Mouse (Mus musculus) embryonic facial prominence, embryonic 11.5 days (tissue): Measurements from ENCODE around the gene Tbx6. TPM values are rescaled to one million over a fixed set of nuclear protein-coding genes. Genes with fewer than 3 reads are reported as not detected.
A peak's percentile ranks its signal among the peaks of the same experiment; 100 is the strongest.

Experiments
- ATAC-seq: fragments of 200-750 bp; cut with Nextera tagmentation; replicated peaks from 2 replicates; pipeline ENCODE4 v1.8.0; 2017; ENCODE audit warnings: low read depth; ENCODE audit not compliant: insufficient number of reproducible peaks, low FRiP score, low TSS enrichment
- DNase-seq: peaks from one replicate; pipeline ENCODE4 v3.0.0-alpha.2; 2015; ENCODE audit warnings: low spot score
- H3K27ac ChIP-seq: fragments of 300-500 bp; sonication (generic); replicated peaks from 2 replicates; pipeline ENCODE4 v1.5.1; 2014; ENCODE audit warnings: mild to moderate bottlenecking, low read depth, low read length, control low read depth
- H3K27me3 ChIP-seq: fragments of 300-500 bp; sonication (generic); 2 replicates; pipeline ENCODE4 v1.6.1; 2014; ENCODE audit warnings: mild to moderate bottlenecking, low read length, moderate library complexity, mixed read lengths; ENCODE audit not compliant: control insufficient read depth, insufficient read depth
- H3K36me3 ChIP-seq: fragments of 300-500 bp; sonication (generic); replicated peaks from 2 replicates; pipeline ENCODE4 v1.6.1; 2014; ENCODE audit warnings: low read depth, mild to moderate bottlenecking, low read length, moderate library complexity, mixed read lengths; ENCODE audit not compliant: control insufficient read depth, insufficient read depth
- H3K4me1 ChIP-seq: fragments of 300-500 bp; sonication (generic); 2 replicates; pipeline ENCODE4 v1.6.1; 2014; ENCODE audit warnings: low read length, mixed read lengths; ENCODE audit not compliant: control insufficient read depth, insufficient read depth
- H3K4me2 ChIP-seq: fragments of 300-500 bp; sonication (generic); 2 replicates; pipeline ENCODE4 v1.6.1; 2014; ENCODE audit warnings: low read depth, mild to moderate bottlenecking, control low read depth, low read length, moderate library complexity
- H3K4me3 ChIP-seq: fragments of 300-500 bp; sonication (generic); 2 replicates; pipeline ENCODE4 v1.5.1; 2014; ENCODE audit warnings: low read depth, low read length, control low read depth
- H3K9ac ChIP-seq: fragments of 300-500 bp; sonication (generic); replicated peaks from 2 replicates; pipeline ENCODE4 v1.6.1; 2014; ENCODE audit warnings: mild to moderate bottlenecking, control low read depth, low read length
- H3K9me3 ChIP-seq: fragments of 300-500 bp; sonication (generic); replicated peaks from 2 replicates; pipeline ENCODE4 v1.6.1; 2016; ENCODE audit warnings: mild to moderate bottlenecking, low read length, inconsistent platforms, mixed read lengths; ENCODE audit not compliant: control insufficient read depth
- WGBS: fragments of 180-500 bp; shearing (Covaris S2); extraction: QIAGEN DNeasy Blood & Tissue Kit; methylation state at CpG from one replicate; pipeline ENCODE4 v1.1.7; 2014; 5-methylcytosine and 5-hydroxymethylcytosine counted together
- polyA plus RNA-seq: library from polyadenylated mRNA; unstranded; fragments of >200 nt; fragmentation: Nextera tagmentation; extraction: Ambion mirVana; gene quantifications from 2 replicates; pipeline ENCODE4 v1.2.1, GENCODE M21; 2014

Gene Tbx6
- polyA plus RNA-seq, 1 experiment from 2014 or later = 0.27 TPM

- H3K27ac ChIP-seq = no peak overlapping the region
- no peak overlapping the region for H3K4me3 ChIP-seq
- no peak overlapping the region for H3K9ac ChIP-seq
- H3K27me3 ChIP-seq = no peaks in the 10 kb centered on the region
- H3K36me3 ChIP-seq = no peaks in the 10 kb centered on the region
- DNase-seq (no peak), ATAC-seq (no peak)
- H3K9me3 ChIP-seq = no peaks in the 10 kb centered on the region
- 72% methylated on average over 8 of the region's 8 CpGs for WGBS
- no peaks in the 10 kb centered on the region for H3K4me1 ChIP-seq
- H3K4me2 ChIP-seq = no peak overlapping the region
These were observed 34.5 kb downstream of the Tbx6 start for GRCm38 (mm10) chr7:126815726-126816222.

GRCm38 (mm10) chr7:126816494-126816893, 35.2 kb downstream of the Tbx6 start:
- H3K27ac ChIP-seq = no peak overlapping the region
- H3K4me1 ChIP-seq = no peaks in the 10 kb centered on the region
- no peaks in the 10 kb centered on the region for H3K36me3 ChIP-seq
- 88% methylated on average over 8 of the region's 8 CpGs for WGBS
- H3K4me2 ChIP-seq = no peak overlapping the region
- no peak overlapping the region for H3K9ac ChIP-seq
- DNase-seq = no peak
- H3K9me3 ChIP-seq = no peaks in the 10 kb centered on the region
- ATAC-seq = no peak
- no peaks in the 10 kb centered on the region for H3K27me3 ChIP-seq
- H3K4me3 ChIP-seq = no peak overlapping the region

GRCm38 (mm10) chr7:126817595-126817994, 36.3 kb downstream of the Tbx6 start:
- 82% methylated on average over 7 of the region's 7 CpGs for WGBS
- H3K27ac ChIP-seq = no peak overlapping the region
- H3K4me3 ChIP-seq = no peak overlapping the region
- DNase-seq (no peak), ATAC-seq (no peak)
- H3K9ac ChIP-seq = no peak overlapping the region
- H3K4me1 ChIP-seq = no peaks in the 10 kb centered on the region
- no peak overlapping the region for H3K4me2 ChIP-seq
- H3K36me3 ChIP-seq = no peaks in the 10 kb centered on the region
- H3K9me3 ChIP-seq = no peaks in the 10 kb centered on the region
- H3K27me3 ChIP-seq = peaks cover 3% of the 10 kb centered on the region; the same call in 1 of the 2 replicates

GRCm38 (mm10) chr7:126818818-126819217, 37.5 kb downstream of the Tbx6 start:
- no peak overlapping the region for H3K4me3 ChIP-seq
- peaks cover 3% of the 10 kb centered on the region; the same call in 1 of the 2 replicates for H3K4me1 ChIP-seq
- DNase-seq (no peak), ATAC-seq (no peak)
- H3K4me2 ChIP-seq = no peak overlapping the region
- 45% methylated on average over 1 of the region's 1 CpGs for WGBS
- no peaks in the 10 kb centered on the region for H3K9me3 ChIP-seq
- peaks cover 12% of the 10 kb centered on the region for H3K27me3 ChIP-seq
- H3K9ac ChIP-seq = no peak overlapping the region
- no peak overlapping the region for H3K27ac ChIP-seq
- no peaks in the 10 kb centered on the region for H3K36me3 ChIP-seq

GRCm38 (mm10) chr7:126821835-126822511, 40.7 kb downstream of the Tbx6 start:
- no peaks in the 10 kb centered on the region for H3K36me3 ChIP-seq
- peaks cover 17% of the 10 kb centered on the region for H3K27me3 ChIP-seq
- H3K27ac ChIP-seq = no peak overlapping the region
- H3K4me2 ChIP-seq = no peak overlapping the region
- no peak overlapping the region for H3K9ac ChIP-seq
- H3K4me3 ChIP-seq = no peak overlapping the region
- ATAC-seq = peak; percentile 67; the same call in 1 of the 2 replicates
- peaks cover 3% of the 10 kb centered on the region; the same call in 1 of the 2 replicates for H3K4me1 ChIP-seq
- 18% methylated on average over 7 of the region's 7 CpGs for WGBS
- no peaks in the 10 kb centered on the region for H3K9me3 ChIP-seq
- DNase-seq = peak; percentile 89

- DNase-seq = no peak
- H3K9me3 ChIP-seq = no peaks in the 10 kb centered on the region
- peaks cover 3% of the 10 kb centered on the region; the same call in 1 of the 2 replicates for H3K4me1 ChIP-seq
- H3K27ac ChIP-seq = no peak overlapping the region
- H3K4me3 ChIP-seq = peak overlapping the region; percentile 33; the same call in 1 of the 2 replicates
- no peak overlapping the region; the same call in 1 of the 2 replicates for H3K9ac ChIP-seq
- ATAC-seq = no peak
- 8% methylated on average over 9 of the region's 9 CpGs for WGBS
- H3K4me2 ChIP-seq = peak overlapping the region; percentile 68; the same call in 1 of the 2 replicates
- no peaks in the 10 kb centered on the region for H3K36me3 ChIP-seq
- peaks cover 17% of the 10 kb centered on the region for H3K27me3 ChIP-seq
These were observed 41.5 kb downstream of the Tbx6 start for GRCm38 (mm10) chr7:126822741-126823140.

- no peak for ATAC-seq
- WGBS = 0% methylated on average over 16 of the region's 19 CpGs
These were observed 42.0 kb downstream of the Tbx6 start for GRCm38 (mm10) chr7:126823202-126823711.

GRCm38 (mm10) chr7:126823940-126824339, 42.7 kb downstream of the Tbx6 start:
- ATAC-seq = no peak
- DNase-seq = no peak

More at GRCm38 (mm10) chr7:126823202-126823711, 42.0 kb downstream of the Tbx6 start:
- peaks cover 3% of the 10 kb centered on the region; the same call in 1 of the 2 replicates for H3K4me1 ChIP-seq
- H3K9me3 ChIP-seq = no peaks in the 10 kb centered on the region
- peak; percentile 20 for DNase-seq
- peak overlapping the region; percentile 68 for H3K4me2 ChIP-seq
- H3K27me3 ChIP-seq = peaks cover 17% of the 10 kb centered on the region
- H3K9ac ChIP-seq = peak overlapping the region; percentile 53
- no peak overlapping the region for H3K27ac ChIP-seq
- H3K36me3 ChIP-seq = no peaks in the 10 kb centered on the region
- H3K4me3 ChIP-seq = peak overlapping the region; percentile 33

More at GRCm38 (mm10) chr7:126823940-126824339, 42.7 kb downstream of the Tbx6 start:
- Histone ChIP-seq H3K9ac (no peak overlapping the region), H3K4me1 (peaks cover 3% of the 10 kb centered on the region; the same call in 1 of the 2 replicates), H3K27me3 (peaks cover 17% of the 10 kb centered on the region), H3K4me3 (no peak overlapping the region; the same call in 1 of the 2 replicates), H3K9me3 (no peaks in the 10 kb centered on the region), H3K27ac (no peak overlapping the region), H3K36me3 (no peaks in the 10 kb centered on the region), H3K4me2 (no peak overlapping the region)
- 14% methylated on average over 10 of the region's 10 CpGs for WGBS
